In the genomic region with DNA sequence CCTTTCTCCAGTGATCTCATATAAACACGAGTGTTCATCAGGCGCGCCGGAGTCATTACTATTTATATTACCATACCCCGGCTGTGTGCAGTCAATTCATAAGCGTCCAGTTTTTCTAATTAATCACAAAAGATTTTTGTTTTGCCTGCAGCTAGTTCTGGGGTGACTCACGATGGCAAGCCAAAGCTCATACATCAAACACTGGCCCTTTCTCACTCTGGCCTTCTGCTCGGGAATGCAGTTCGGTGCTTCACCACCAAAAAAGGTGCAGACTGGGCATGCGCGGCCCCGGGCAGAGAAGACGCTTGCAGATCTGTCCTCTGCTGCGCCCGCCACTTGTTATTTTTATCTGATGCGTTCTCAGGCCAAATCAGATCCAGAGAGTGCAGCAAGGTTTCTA, we compare ENCODE assay signal across 9 mouse cellular contexts.
A peak's percentile ranks its signal among the peaks of the same experiment; 100 is the strongest.
DNase-seq lines count a peak whose midpoint lies in the region; ATAC-seq and TF ChIP-seq lines count a peak whose summit lies in the region.
"Had no signal": no experiment of that assay in that cellular context is flagged by ENCODE, and none has a peak within 500 bp of the region (broad histone marks: within the 10 kb centered on the region; RNA-seq: fewer than 3 reads in every experiment).

No protein-coding gene starts in this region.

- 52% methylated on average over 16 of the region's 16 CpGs for WGBS in intestine, postnatal 0 days
- 61% methylated on average over 16 of the region's 16 CpGs for WGBS in neural tube, embryonic 11.5 days

- peak; percentile 37; the same call in 1 of the 2 replicates for TF ChIP-seq CTCF in intestine, postnatal 0 days (IDR thresholded peaks at IDR 0.05; ENCODE audit: low read depth)

- intact Hi-C loops in left cerebral cortex, postnatal 10 days (cut with DNase I) = no loop called here

- DNase-seq in adrenal gland, adult (ENCODE audit: inconsistent age in 2 of 2, low spot score in 1 of 2) = peak; percentile 84 to 89
- peak; percentile 79 for DNase-seq in cerebellum, adult 9-10 months
- DNase-seq in frontal cortex, postnatal 10 days (ENCODE audit: low spot score in 2 of 2) = peak; percentile 72 to 75
- peak; percentile 70 to 92 for DNase-seq in left cerebral cortex, postnatal 10 days (ENCODE audit: extremely low spot score in 1 of 2, low spot score in 2 of 2)
- peak; percentile 71 for DNase-seq in neural tube, embryonic 11.5 days (ENCODE audit: low spot score)
- DNase-seq in urinary bladder, postnatal 14 days (ENCODE audit: low spot score) = peak; percentile 80
- DNase-seq in thymus, postnatal 36 days = no peak

- no peak overlapping the region for H3K4me3 ChIP-seq in intestine, postnatal 0 days (ENCODE audit: low read depth, low read length)
- no peak overlapping the region for H3K4me3 ChIP-seq in neural tube, embryonic 11.5 days (ENCODE audit: low read depth, low read length)

- H3K9me3 ChIP-seq in intestine, postnatal 0 days (ENCODE audit: control insufficient read depth) = no peaks in the 10 kb centered on the region
- H3K9me3 ChIP-seq in neural tube, embryonic 11.5 days (ENCODE audit: control insufficient read depth, low read length) = no peaks in the 10 kb centered on the region

- no peak overlapping the region for H3K27ac ChIP-seq in intestine, postnatal 0 days (ENCODE audit: low read depth, low read length)
- H3K27ac ChIP-seq in neural tube, embryonic 11.5 days (ENCODE audit: low read depth, low read length) = no peak overlapping the region
- H3K27ac ChIP-seq: macrophage had no signal

- no peaks in the 10 kb centered on the region for H3K36me3 ChIP-seq in intestine, postnatal 0 days (ENCODE audit: control insufficient read depth, insufficient read depth)
- no peaks in the 10 kb centered on the region for H3K36me3 ChIP-seq in neural tube, embryonic 11.5 days (ENCODE audit: control insufficient read depth, insufficient read depth, low read length)

- H3K9ac ChIP-seq in intestine, postnatal 0 days (ENCODE audit: low read depth, low read length) = no peak overlapping the region
- H3K9ac ChIP-seq in neural tube, embryonic 11.5 days (ENCODE audit: low read length) = no peak overlapping the region

- no peak overlapping the region for H3K4me2 ChIP-seq in intestine, postnatal 0 days (replicated peaks; ENCODE audit: low read depth)
- H3K4me2 ChIP-seq in neural tube, embryonic 11.5 days (ENCODE audit: low read depth) = no peak overlapping the region

- H3K27me3 ChIP-seq in intestine, postnatal 0 days (replicated peaks; ENCODE audit: control insufficient read depth, insufficient read depth, low read length) = no peaks in the 10 kb centered on the region
- H3K27me3 ChIP-seq in neural tube, embryonic 11.5 days (ENCODE audit: control insufficient read depth, insufficient read depth, low read length) = no peaks in the 10 kb centered on the region

- ATAC-seq in intestine, postnatal 0 days = peak; percentile 38; the same call in 1 of the 2 replicates
- ATAC-seq in neural tube, embryonic 11.5 days (ENCODE audit: insufficient read depth, low FRiP score, low TSS enrichment) = no peak

- H3K4me1 ChIP-seq in intestine, postnatal 0 days (replicated peaks; ENCODE audit: control insufficient read depth, insufficient read depth, low read length) = no peaks in the 10 kb centered on the region
- 0 out of 2 replicates have a peak, but pooled peaks cover 2% of the 10 kb centered on the region for H3K4me1 ChIP-seq in neural tube, embryonic 11.5 days (ENCODE audit: control insufficient read depth, insufficient read depth, low read length)

Comparison
In these comparisons a context has a peak if more than half of its experiments do, and no peak if none do; other contexts are left out.
1. DNase-seq: peak in adrenal gland, adult (2 of 2), cerebellum, adult 9-10 months (single experiment), frontal cortex, postnatal 10 days (2 of 2), left cerebral cortex, postnatal 10 days (2 of 2), neural tube, embryonic 11.5 days (single experiment) and urinary bladder, postnatal 14 days (single experiment); none in thymus, postnatal 36 days (0 of 2).